Mouse (Mus musculus) ES-Bruce4 (cell line): ENCODE measurements at regions not wholly inside any gene's neighbourhood (a gene's known extent, or its start where the extent isn't known, plus 50 kb on each side); places are given as distances from the start of the nearest gene placed in this dataset.

ENCODE experiments used
- CTCF ChIP-seq: IDR thresholded peaks from one replicate; pipeline ENCODE4 v1.8.1; 2011; ENCODE audit warnings: low read depth, low read length
- EP300 ChIP-seq: IDR thresholded peaks from 2 replicates; pipeline ENCODE4 v1.6.1; 2011; ENCODE audit warnings: low read depth, low read length; ENCODE audit not compliant: insufficient read depth
- POLR2A ChIP-seq: IDR thresholded peaks from one replicate; pipeline ENCODE4 v1.8.1; 2011; ENCODE audit warnings: low read length; ENCODE audit not compliant: insufficient read depth

- TF ChIP-seq POLR2A (no peak), EP300 (no peak), CTCF (no peak)
Measured at GRCm38 (mm10) chr6:89007516-89007915, 105.5 kb downstream of the Tpra1 start.
